Mouse (Mus musculus) neural tube, embryonic 15.5 days (tissue): ENCODE measurements around the gene Edn2. TPM values are rescaled to one million over a fixed set of nuclear protein-coding genes. Genes with fewer than 3 reads are reported as not detected.

Experiments used
- ATAC-seq: fragments of 200-750 bp; cut with Nextera tagmentation; 2 replicates; pipeline ENCODE4 v1.8.0; 2017; ENCODE audit warnings: mild to moderate bottlenecking, moderate TSS enrichment, moderate library complexity; ENCODE audit not compliant: low FRiP score
- H3K27ac ChIP-seq: fragments of 300-500 bp; sonication (generic); replicated peaks from 2 replicates; pipeline ENCODE4 v1.5.1; 2015; ENCODE audit warnings: mild to moderate bottlenecking, inconsistent platforms
- H3K27me3 ChIP-seq: fragments of 300-500 bp; sonication (generic); replicated peaks from 2 replicates; pipeline ENCODE4 v1.6.1; 2015; ENCODE audit warnings: inconsistent platforms
- H3K36me3 ChIP-seq: fragments of 300-500 bp; sonication (generic); 2 replicates; pipeline ENCODE4 v1.6.1; 2015; ENCODE audit warnings: inconsistent platforms
- H3K4me1 ChIP-seq: fragments of 300-500 bp; sonication (generic); 2 replicates; pipeline ENCODE4 v1.6.1; 2015; ENCODE audit warnings: inconsistent platforms
- H3K4me2 ChIP-seq: fragments of 300-500 bp; sonication (generic); 2 replicates; pipeline ENCODE4 v1.6.1; 2015; ENCODE audit warnings: inconsistent platforms, mild to moderate bottlenecking, moderate library complexity
- H3K4me3 ChIP-seq: fragments of 300-500 bp; sonication (generic); replicated peaks from 2 replicates; pipeline ENCODE4 v1.5.1; 2015; ENCODE audit warnings: mild to moderate bottlenecking, inconsistent platforms
- H3K9ac ChIP-seq: fragments of 300-500 bp; sonication (generic); replicated peaks from 2 replicates; pipeline ENCODE4 v1.6.1; 2015; ENCODE audit warnings: mild to moderate bottlenecking, inconsistent platforms
- H3K9me3 ChIP-seq: fragments of 300-500 bp; sonication (generic); replicated peaks from 2 replicates; pipeline ENCODE4 v1.6.1; 2016; ENCODE audit warnings: inconsistent platforms
- WGBS: fragments of 180-500 bp; shearing (Covaris S2); methylation state at CpG from one replicate; pipeline ENCODE4 v1.1.7; 2015; ENCODE audit warnings: mixed read lengths; 5-methylcytosine and 5-hydroxymethylcytosine counted together
- polyA plus RNA-seq: library from polyadenylated mRNA; unstranded; fragments of >200 nt; fragmentation: Nextera tagmentation; extraction: Ambion mirVana; gene quantifications from 2 replicates; pipeline ENCODE4 v1.2.1, GENCODE M21; 2015

Edn2 gene
- polyA plus RNA-seq = 0.14 and 1.3 TPM in 2 replicates

DNA sequence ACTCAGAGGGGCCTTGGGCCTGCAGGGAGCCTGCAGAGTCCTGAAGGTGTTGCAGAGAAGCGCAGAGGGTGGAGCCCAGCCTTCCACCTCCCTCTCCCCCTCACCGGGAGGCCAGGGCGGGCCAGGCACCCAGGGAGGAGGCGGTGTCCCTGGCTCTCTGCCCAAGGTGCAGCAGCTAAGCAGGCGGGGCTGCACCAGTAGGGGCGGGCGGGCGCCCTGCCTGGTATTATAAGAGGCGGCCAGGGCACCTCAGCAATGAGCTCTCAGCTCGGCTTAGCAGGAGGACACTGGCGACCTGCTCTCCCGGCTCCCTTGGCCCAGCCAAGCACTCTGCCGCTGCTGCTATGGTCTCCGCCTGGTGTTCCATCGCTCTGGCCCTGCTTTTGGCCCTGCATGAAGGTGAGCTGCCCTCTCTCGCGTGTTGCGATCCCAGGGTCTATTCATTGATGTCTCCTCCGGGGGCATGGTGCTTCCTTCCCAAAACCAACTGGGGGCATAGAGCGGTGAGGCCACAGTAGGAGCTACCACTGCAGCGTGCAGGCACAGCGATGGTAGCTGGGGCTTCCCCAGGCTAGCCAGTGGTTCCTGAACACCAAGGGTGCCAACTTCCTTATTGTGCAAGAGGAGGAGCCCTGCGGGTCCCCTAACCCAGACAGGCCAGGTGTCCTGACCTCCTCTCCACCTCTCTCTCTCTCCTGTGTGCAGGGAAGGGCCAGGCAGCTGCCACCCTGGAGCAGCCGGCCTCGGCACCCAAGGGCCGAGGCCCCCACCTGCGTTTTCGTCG lies at the start of gene Edn2:
Gene Edn2, plus strand, starts transcription at position 41 of the 784 bp plus-strand sequence.
- ATAC-seq = no peak
- Histone ChIP-seq H3K9me3 (no peaks in the 10 kb centered on the region), H3K27ac (no peak within 1 kb of the TSS), H3K4me2 (no peak within 1 kb of the TSS; the same call in 1 of the 2 replicates), H3K9ac (no peak within 1 kb of the TSS), H3K4me3 (no peak within 1 kb of the TSS), H3K36me3 (no peaks in the 10 kb centered on the region), H3K4me1 (peaks cover 15% of the 10 kb centered on the region), H3K27me3 (peaks cover 5% of the 10 kb centered on the region; the same call in 1 of the 2 replicates)
- WGBS = 50% methylated on average over 29 of the region's 29 CpGs

DNA sequence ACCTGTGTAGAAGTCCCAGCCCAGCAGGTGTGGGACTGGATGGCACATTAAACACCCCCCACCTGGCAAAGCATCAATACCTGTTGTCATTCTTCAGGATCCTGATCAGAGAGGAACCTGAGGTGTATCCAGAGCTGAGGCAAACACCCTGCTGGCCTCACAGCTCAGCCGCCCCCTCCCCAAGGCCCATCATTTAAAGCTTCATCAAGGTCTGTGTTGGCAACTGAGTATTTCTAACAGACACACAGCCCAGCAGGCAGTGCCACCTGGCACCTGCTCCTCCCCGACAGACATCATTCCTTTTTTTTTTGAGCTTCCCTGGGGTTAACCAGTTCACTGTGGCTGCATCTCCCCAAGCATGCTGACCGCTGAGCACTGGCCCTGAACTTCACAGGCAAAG lies 45.5 kb upstream of the Edn2 start:
- Histone ChIP-seq H3K4me3 (no peak overlapping the region), H3K27me3 (no peaks in the 10 kb centered on the region), H3K4me1 (no peaks in the 10 kb centered on the region), H3K4me2 (no peak overlapping the region), H3K9ac (no peak overlapping the region), H3K36me3 (peaks cover 8% of the 10 kb centered on the region), H3K27ac (no peak overlapping the region), H3K9me3 (no peaks in the 10 kb centered on the region)
- ATAC-seq = no peak
- WGBS = 89% methylated on average over 3 of the region's 3 CpGs

DNA sequence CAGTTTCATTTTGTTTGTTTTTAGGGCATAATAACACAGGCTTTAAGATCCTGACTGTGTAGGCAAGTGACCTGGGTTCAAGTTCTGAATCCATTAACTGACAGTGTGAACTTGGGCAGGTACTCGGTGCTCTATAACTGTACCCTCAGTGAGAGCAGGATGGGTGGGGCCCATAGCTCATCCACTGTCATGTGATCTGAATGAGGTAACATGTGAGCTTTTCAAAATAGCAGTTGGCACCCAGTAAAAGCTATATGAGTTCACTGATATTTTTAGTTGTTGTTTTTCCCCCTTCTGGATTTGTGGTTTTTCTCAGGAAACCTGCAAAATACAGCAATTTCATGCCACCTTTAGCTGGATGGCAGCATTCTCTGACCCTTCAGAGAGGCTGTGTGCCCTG lies 44.7 kb upstream of the Edn2 start:
- 85% methylated on average over 1 of the region's 1 CpGs for WGBS
- H3K4me1 ChIP-seq = no peaks in the 10 kb centered on the region

DNA sequence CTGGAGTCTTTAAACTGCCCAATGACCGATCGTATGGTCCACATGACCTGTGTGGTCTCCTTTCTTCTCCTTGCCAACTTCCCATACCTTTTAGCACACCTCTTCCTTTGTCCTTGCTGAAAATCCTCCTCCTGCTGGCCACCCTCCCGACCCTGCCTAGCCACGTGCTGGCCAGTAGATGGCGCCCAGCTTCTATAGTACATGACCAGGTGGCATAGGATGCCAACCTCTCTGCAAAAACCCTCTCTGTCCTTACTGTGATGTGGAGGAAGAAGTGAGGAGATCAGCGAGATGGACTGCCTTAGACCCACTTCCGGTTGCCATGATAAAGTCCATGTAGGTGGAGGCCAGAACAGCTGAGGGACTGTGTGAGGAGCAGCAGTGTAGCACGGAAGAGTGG lies 40.7 kb upstream of the Edn2 start:
- Histone ChIP-seq H3K27ac (no peak overlapping the region), H3K36me3 (peaks cover 8% of the 10 kb centered on the region), H3K4me1 (no peaks in the 10 kb centered on the region), H3K4me2 (no peak overlapping the region), H3K9me3 (no peaks in the 10 kb centered on the region), H3K4me3 (no peak overlapping the region), H3K27me3 (no peaks in the 10 kb centered on the region), H3K9ac (no peak overlapping the region)
- WGBS = 33% methylated on average over 8 of the region's 8 CpGs
- ATAC-seq = no peak

More for the DNA sequence above, 44.7 kb upstream of the Edn2 start:
- Histone ChIP-seq H3K9me3 (no peaks in the 10 kb centered on the region), H3K27me3 (no peaks in the 10 kb centered on the region), H3K36me3 (peaks cover 8% of the 10 kb centered on the region), H3K4me3 (no peak overlapping the region), H3K4me2 (no peak overlapping the region), H3K27ac (no peak overlapping the region), H3K9ac (no peak overlapping the region)
- no peak for ATAC-seq

DNA sequence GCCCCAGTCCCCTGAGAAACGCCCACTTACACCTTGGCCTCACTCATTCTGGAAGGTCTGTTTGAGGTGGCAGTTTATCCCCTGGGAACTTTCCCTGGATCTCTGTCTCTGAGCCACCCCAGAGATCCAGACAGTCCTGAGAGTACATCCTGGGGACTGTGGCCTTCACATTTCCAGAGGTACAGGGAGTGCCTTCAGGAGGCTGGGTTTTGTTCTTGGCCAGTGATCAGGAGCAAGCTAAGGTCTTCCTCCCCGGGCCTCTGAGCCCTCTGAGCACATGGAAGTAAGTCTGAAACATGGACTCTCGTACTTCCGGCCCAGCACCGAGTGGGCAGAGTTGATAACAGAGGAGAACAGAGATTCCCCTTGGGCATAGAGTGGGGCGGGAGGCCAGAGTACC lies 36.4 kb upstream of the Edn2 start:
- whole genome bisulfite sequencing = 86% methylated on average over 6 of the region's 6 CpGs

DNA sequence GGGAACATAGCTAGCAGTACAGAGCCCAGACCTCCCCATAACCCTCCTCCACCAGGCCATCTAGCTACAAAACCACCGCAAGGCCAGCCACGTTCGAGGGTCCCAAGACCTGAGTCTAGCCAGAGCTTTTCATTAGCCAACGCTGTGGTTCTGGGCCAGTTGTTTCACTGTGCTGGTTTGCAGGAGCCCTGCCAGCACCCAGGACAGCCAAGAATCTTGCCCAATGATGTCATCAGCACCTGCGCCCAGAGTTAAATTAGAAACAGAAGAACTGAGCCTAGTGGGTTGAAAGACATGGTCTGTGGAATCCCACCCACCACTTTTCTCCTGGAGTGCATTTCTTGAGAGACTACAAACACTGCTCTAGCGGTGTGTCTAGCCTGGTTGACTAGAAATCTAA lies 35.0 kb upstream of the Edn2 start:
- Histone ChIP-seq H3K4me3 (no peak overlapping the region), H3K27me3 (no peaks in the 10 kb centered on the region), H3K9me3 (no peaks in the 10 kb centered on the region), H3K9ac (no peak overlapping the region), H3K36me3 (no peaks in the 10 kb centered on the region), H3K27ac (no peak overlapping the region), H3K4me1 (no peaks in the 10 kb centered on the region), H3K4me2 (no peak overlapping the region)
- WGBS = 89% methylated on average over 6 of the region's 6 CpGs
- ATAC-seq = no peak

More for the DNA sequence above, 36.4 kb upstream of the Edn2 start:
- H3K36me3 ChIP-seq = no peaks in the 10 kb centered on the region
- no peaks in the 10 kb centered on the region for H3K4me1 ChIP-seq
- no peak overlapping the region for H3K9ac ChIP-seq
- no peak overlapping the region for H3K4me3 ChIP-seq
- H3K27ac ChIP-seq = no peak overlapping the region
- no peaks in the 10 kb centered on the region for H3K9me3 ChIP-seq
- H3K4me2 ChIP-seq = no peak overlapping the region
- no peak for ATAC-seq
- no peaks in the 10 kb centered on the region for H3K27me3 ChIP-seq

DNA sequence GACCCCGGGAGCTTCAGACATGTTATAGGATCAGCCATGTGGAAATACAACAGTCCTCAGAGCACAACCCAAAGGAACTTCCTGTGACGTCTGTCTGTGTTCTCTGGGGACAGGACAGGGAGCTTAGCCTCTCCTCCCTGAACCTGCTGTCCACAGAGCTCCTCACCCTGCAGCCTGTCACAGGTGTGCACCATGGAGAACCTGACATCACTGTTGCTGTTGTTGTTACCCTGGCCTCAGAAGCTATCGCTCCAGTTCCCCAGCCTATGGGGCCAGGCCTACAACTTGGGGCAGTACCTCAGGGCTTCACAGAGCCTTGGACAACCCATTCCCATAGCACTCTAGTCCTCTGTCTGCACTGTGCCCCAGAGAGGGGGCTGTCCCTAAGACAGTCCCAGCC lies 33.7 kb upstream of the Edn2 start:
- ATAC-seq = no peak
- H3K4me3 ChIP-seq = no peak overlapping the region
- no peak overlapping the region for H3K9ac ChIP-seq
- no peak overlapping the region for H3K4me2 ChIP-seq
- 86% methylated on average over 3 of the region's 3 CpGs for WGBS
- H3K9me3 ChIP-seq = no peaks in the 10 kb centered on the region
- H3K27me3 ChIP-seq = no peaks in the 10 kb centered on the region
- H3K4me1 ChIP-seq = no peaks in the 10 kb centered on the region
- H3K27ac ChIP-seq = no peak overlapping the region
- H3K36me3 ChIP-seq = peaks cover 5% of the 10 kb centered on the region; the same call in 1 of the 2 replicates

DNA sequence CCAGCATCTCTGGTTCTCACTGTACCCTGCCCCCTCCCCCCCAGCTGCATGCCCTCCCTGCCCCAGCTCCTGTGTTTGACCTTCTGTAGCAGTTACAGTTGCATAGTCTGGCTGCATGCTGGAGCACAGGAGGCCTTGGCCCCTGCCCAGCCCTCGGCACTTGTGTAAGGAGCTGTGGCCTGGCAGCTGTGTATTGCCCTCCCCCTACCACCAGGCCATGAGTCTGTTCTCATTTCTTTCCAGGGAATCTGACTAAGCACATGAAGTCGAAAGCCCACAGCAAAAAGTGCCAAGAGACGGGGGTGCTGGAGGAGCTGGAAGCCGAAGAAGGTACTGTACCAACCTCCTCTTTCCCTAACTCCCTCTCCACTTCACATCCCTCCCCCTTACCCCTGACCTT lies 33.0 kb upstream of the Edn2 start:
- no peak for ATAC-seq
- WGBS = 69% methylated on average over 4 of the region's 4 CpGs
- H3K4me2 ChIP-seq = no peak overlapping the region

DNA sequence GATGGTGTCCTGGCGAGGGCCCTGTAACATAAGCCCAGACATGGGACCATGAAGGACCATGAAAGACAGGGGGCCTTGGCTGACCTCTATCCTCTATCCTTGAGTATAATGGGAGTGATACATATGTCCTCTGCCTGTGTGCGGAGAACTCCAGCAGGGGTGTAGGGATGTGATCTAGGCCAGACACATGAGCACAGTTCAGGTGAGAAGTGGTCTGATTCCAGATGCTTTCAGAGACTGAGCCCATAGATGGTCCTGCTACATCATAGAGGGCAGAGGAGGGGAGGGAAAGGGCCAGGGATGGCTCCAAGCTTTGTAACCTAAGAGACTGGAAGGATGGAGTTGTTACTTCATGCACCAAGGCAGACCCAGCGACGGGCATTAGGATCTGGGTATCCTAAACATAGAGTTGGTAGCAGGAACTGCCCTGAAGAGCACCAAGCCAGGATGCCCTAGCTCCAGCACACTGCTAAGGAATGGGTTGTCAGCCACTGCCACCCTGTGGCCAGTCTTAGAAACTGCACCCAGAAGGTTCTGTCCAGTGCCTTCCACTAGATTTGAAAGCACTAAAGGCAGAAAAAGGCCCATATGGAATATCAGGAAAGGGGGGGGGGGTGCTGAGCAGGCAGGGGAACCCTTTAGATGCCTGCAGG lies 31.6 kb upstream of the Edn2 start:
- H3K27me3 ChIP-seq = no peaks in the 10 kb centered on the region
- peak; percentile 68; the same call in 1 of the 2 replicates for ATAC-seq

More for the DNA sequence above, 33.0 kb upstream of the Edn2 start:
- H3K9me3 ChIP-seq = no peaks in the 10 kb centered on the region
- peaks cover 8% of the 10 kb centered on the region; the same call in 1 of the 2 replicates for H3K36me3 ChIP-seq
- H3K27me3 ChIP-seq = no peaks in the 10 kb centered on the region
- no peak overlapping the region for H3K4me3 ChIP-seq
- no peak overlapping the region for H3K9ac ChIP-seq
- H3K27ac ChIP-seq = no peak overlapping the region
- H3K4me1 ChIP-seq = no peaks in the 10 kb centered on the region

DNA sequence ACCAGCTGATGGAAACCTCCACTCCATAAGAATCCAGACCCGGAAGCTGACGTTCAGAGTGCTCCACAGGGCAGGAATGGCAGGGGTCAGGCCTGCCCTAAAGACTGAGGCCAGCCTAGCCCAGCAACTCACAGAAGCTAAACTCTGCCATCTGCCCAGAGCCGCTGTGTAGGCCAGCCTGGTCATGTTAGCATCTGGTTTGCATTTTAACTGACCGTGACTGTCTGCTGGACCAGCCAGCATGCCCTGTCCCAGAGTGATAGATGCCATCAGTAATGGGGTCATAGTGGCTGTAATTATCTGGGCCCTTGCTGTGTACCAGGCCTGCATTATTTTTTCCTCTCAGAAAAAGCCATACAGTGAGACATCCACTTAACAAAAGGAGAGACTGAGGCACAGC lies 30.1 kb upstream of the Edn2 start:
- Histone ChIP-seq H3K27ac (no peak overlapping the region), H3K4me2 (no peak overlapping the region), H3K4me3 (no peak overlapping the region), H3K27me3 (no peaks in the 10 kb centered on the region), H3K9ac (no peak overlapping the region), H3K4me1 (no peaks in the 10 kb centered on the region), H3K36me3 (peaks cover 8% of the 10 kb centered on the region; the same call in 1 of the 2 replicates), H3K9me3 (no peaks in the 10 kb centered on the region)
- no peak for ATAC-seq
- WGBS = 41% methylated on average over 4 of the region's 4 CpGs

More for the DNA sequence above, 31.6 kb upstream of the Edn2 start:
- Histone ChIP-seq H3K27ac (no peak overlapping the region), H3K4me3 (no peak overlapping the region), H3K9ac (no peak overlapping the region), H3K4me1 (no peaks in the 10 kb centered on the region), H3K4me2 (no peak overlapping the region), H3K36me3 (peaks cover 8% of the 10 kb centered on the region; the same call in 1 of the 2 replicates), H3K9me3 (no peaks in the 10 kb centered on the region)
- 55% methylated on average over 4 of the region's 4 CpGs for WGBS

DNA sequence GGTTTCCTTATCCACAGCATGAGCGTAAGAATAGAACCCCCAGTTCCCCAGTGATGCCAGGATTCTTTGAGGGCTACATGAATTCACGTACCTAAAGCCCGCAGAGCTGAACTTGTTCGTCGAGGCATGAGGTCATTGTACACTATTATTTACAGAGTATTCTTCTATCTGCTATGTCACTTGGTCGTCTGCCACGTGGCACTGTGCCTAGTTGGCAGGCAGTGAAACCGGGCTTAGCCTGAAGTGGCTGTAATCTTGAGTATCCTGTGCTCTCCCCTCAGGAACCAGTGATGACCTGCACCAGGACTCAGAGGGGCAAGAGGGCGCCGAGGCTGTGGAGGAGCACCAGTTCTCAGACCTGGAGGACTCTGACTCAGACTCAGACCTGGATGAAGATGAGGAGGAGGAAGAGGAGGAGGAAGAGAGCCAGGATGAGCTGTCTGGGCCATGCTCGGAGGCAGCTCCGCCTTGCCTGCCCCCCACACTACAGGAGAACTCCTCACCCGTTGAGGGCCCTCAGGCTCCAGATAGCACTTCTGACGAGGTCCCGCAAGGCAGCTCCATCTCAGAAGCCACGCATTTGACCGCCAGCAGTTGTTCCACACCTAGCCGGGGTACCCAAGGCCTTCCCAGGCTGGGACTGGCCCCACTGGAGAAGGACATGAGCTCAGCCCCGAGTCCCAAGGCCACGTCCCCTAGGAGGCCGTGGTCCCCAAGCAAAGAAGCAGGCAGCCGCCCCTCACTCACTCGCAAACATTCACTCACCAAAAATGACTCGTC lies 29.4 kb upstream of the Edn2 start:
- WGBS = 79% methylated on average over 24 of the region's 24 CpGs
- H3K9ac ChIP-seq = no peak overlapping the region

More for the DNA sequence above, 29.4 kb upstream of the Edn2 start:
- Histone ChIP-seq H3K9me3 (no peaks in the 10 kb centered on the region), H3K27ac (no peak overlapping the region), H3K4me1 (no peaks in the 10 kb centered on the region), H3K4me3 (no peak overlapping the region), H3K36me3 (peaks cover 8% of the 10 kb centered on the region; the same call in 1 of the 2 replicates), H3K27me3 (no peaks in the 10 kb centered on the region), H3K4me2 (no peak overlapping the region)
- ATAC-seq = no peak
